Mouse (Mus musculus) limb, embryonic 10.5 days (tissue): Measurements from ENCODE around the gene Itgb3bp. TPM values are rescaled to one million over a fixed set of nuclear protein-coding genes. Genes with fewer than 3 reads are reported as not detected.

Experiments
- DNase-seq: peaks from one replicate; pipeline ENCODE4 v3.0.0-alpha.2; 2017; ENCODE audit warnings: low spot score
- H3K27ac ChIP-seq: fragments of 300-500 bp; sonication (generic); 2 replicates; pipeline ENCODE4 v1.5.1; 2016; ENCODE audit warnings: mild to moderate bottlenecking
- H3K27me3 ChIP-seq: fragments of 300-500 bp; sonication (generic); 2 replicates; pipeline ENCODE4 v1.6.1; 2016; ENCODE audit warnings: low read depth, mild to moderate bottlenecking; ENCODE audit not compliant: poor library complexity, severe bottlenecking
- H3K36me3 ChIP-seq: fragments of 300-500 bp; sonication (generic); 2 replicates; pipeline ENCODE4 v1.6.1; 2016; ENCODE audit warnings: mild to moderate bottlenecking, moderate library complexity
- H3K4me1 ChIP-seq: fragments of 300-500 bp; sonication (generic); 2 replicates; pipeline ENCODE4 v1.6.1; 2016
- H3K4me3 ChIP-seq: fragments of 300-500 bp; sonication (generic); 2 replicates; pipeline ENCODE4 v1.5.1; 2016; ENCODE audit warnings: mild to moderate bottlenecking, moderate library complexity
- H3K9me3 ChIP-seq: fragments of 300-500 bp; sonication (generic); replicated peaks from 2 replicates; pipeline ENCODE4 v1.6.1; 2016; ENCODE audit warnings: mild to moderate bottlenecking
- WGBS: fragments of 180-500 bp; shearing (Covaris S2); methylation state at CpG from one replicate; pipeline ENCODE4 v1.1.7; 2016; 5-methylcytosine and 5-hydroxymethylcytosine counted together
- polyA plus RNA-seq: library from polyadenylated mRNA; unstranded; fragments of >200 nt; fragmentation: Nextera tagmentation; extraction: Ambion mirVana; gene quantifications from 2 replicates; pipeline ENCODE4 v1.2.1, GENCODE M21; 2016

Gene Itgb3bp
- polyA plus RNA-seq, 1 experiment from 2014 or later = 50.0 TPM

GRCm38 (mm10) chr4:99947896-99948295, 18.3 kb upstream of the Itgb3bp start:
- H3K9me3 ChIP-seq = no peaks in the 10 kb centered on the region
- H3K36me3 ChIP-seq = no peaks in the 10 kb centered on the region
- H3K4me3 ChIP-seq = no peak overlapping the region
- H3K27ac ChIP-seq = no peak overlapping the region
- no peaks in the 10 kb centered on the region for H3K27me3 ChIP-seq
- WGBS = 89% methylated on average over 1 of the region's 1 CpGs
- no peak for DNase-seq
- no peaks in the 10 kb centered on the region for H3K4me1 ChIP-seq

DNA sequence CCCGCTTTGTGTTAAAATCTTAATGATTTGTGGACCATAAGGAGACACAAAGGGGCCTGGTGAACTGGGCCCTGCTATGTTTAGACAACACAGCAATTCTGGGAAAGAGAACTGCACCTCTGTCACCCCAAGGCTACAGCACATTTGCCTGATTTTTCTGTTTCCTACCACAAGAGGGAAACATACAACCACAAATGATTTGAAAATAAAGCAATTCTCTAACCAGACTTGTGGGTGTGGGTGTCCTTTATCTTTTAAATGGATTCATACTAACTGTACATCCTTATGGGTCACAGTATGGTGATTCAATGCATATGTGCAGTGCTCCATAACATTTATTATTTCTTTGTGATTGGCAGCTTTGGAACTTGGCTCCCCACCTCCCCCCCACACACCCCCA, 17.6 kb upstream of the Itgb3bp start:
- Histone ChIP-seq H3K36me3 (no peaks in the 10 kb centered on the region), H3K4me1 (no peaks in the 10 kb centered on the region), H3K9me3 (no peaks in the 10 kb centered on the region), H3K27me3 (no peaks in the 10 kb centered on the region), H3K4me3 (no peak overlapping the region), H3K27ac (no peak overlapping the region)
- WGBS = 68% methylated on average over 1 of the region's 1 CpGs
- no peak for DNase-seq

- WGBS = 94% methylated on average over 2 of the region's 2 CpGs
- Histone ChIP-seq H3K9me3 (no peaks in the 10 kb centered on the region), H3K4me1 (no peaks in the 10 kb centered on the region), H3K36me3 (no peaks in the 10 kb centered on the region), H3K4me3 (no peak overlapping the region), H3K27me3 (no peaks in the 10 kb centered on the region), H3K27ac (no peak overlapping the region)
- no peak for DNase-seq
Measured at GRCm38 (mm10) chr4:99946516-99946915, 16.9 kb upstream of the Itgb3bp start.

GRCm38 (mm10) chr4:99945011-99945410, 15.4 kb upstream of the Itgb3bp start:
- no peak overlapping the region for H3K4me3 ChIP-seq
- no peaks in the 10 kb centered on the region for H3K9me3 ChIP-seq
- WGBS = 92% methylated on average over 7 of the region's 7 CpGs
- H3K27ac ChIP-seq = no peak overlapping the region
- no peaks in the 10 kb centered on the region for H3K4me1 ChIP-seq
- H3K27me3 ChIP-seq = no peaks in the 10 kb centered on the region
- no peaks in the 10 kb centered on the region for H3K36me3 ChIP-seq
- no peak for DNase-seq

- H3K27me3 ChIP-seq = no peaks in the 10 kb centered on the region
- no peak overlapping the region for H3K4me3 ChIP-seq
- H3K36me3 ChIP-seq = no peaks in the 10 kb centered on the region
- 77% methylated on average over 2 of the region's 2 CpGs for WGBS
- DNase-seq = no peak
- H3K4me1 ChIP-seq = no peaks in the 10 kb centered on the region; the same call in 1 of the 2 replicates
- no peaks in the 10 kb centered on the region for H3K9me3 ChIP-seq
- no peak overlapping the region for H3K27ac ChIP-seq
Measured at GRCm38 (mm10) chr4:99944606-99945005, 15.0 kb upstream of the Itgb3bp start.

- no peaks in the 10 kb centered on the region for H3K27me3 ChIP-seq
- no peaks in the 10 kb centered on the region; the same call in 1 of the 2 replicates for H3K4me1 ChIP-seq
- WGBS = 77% methylated on average over 10 of the region's 10 CpGs
- no peak for DNase-seq
- H3K27ac ChIP-seq = no peak overlapping the region
- H3K9me3 ChIP-seq = no peaks in the 10 kb centered on the region
- no peaks in the 10 kb centered on the region for H3K36me3 ChIP-seq
- H3K4me3 ChIP-seq = no peak overlapping the region
Measured at GRCm38 (mm10) chr4:99941655-99942414, 12.2 kb upstream of the Itgb3bp start.

DNA sequence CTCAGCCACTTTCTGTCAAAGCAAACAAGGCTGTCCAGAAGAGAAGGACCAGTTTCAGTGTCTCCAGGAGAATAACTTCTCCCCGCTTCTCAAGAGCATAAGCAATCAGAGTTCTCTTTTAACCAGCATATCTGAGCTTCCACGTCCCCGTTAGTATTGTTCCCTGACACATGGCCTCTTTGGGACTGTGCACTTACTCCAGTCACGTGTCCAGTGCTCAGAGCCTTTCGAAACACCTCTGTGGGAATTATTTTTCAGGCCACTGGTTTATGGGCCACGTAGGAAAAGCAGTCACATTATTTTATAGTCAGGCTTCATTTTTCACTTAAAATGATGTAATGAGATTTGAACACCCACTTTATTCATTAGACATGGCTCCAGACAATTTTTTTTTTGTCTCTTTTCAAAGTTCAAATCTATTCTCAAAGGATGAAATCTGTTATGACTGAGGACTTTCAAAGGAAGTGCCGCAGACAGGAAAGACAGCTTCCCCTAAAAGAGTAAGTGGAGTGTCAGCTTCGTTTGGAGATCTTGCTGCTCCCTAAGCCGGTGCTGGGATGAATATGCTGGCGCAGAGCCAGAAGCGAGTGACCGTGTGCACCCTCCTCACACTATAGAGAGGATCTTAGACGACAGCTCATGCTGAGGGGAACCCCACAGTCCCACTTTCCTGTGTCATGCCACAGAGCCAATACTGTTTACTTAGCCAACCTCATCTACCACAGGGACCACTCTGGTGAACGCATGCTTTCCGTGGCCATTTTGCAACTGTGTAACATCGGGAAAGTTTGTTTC, 10.3 kb upstream of the Itgb3bp start:
- H3K36me3 ChIP-seq = no peaks in the 10 kb centered on the region
- no peak for DNase-seq
- no peaks in the 10 kb centered on the region for H3K27me3 ChIP-seq
- H3K9me3 ChIP-seq = no peaks in the 10 kb centered on the region
- H3K4me3 ChIP-seq = no peak overlapping the region
- H3K4me1 ChIP-seq = no peaks in the 10 kb centered on the region; the same call in 1 of the 2 replicates
- WGBS = 83% methylated on average over 16 of the region's 16 CpGs
- H3K27ac ChIP-seq = no peak overlapping the region

DNA sequence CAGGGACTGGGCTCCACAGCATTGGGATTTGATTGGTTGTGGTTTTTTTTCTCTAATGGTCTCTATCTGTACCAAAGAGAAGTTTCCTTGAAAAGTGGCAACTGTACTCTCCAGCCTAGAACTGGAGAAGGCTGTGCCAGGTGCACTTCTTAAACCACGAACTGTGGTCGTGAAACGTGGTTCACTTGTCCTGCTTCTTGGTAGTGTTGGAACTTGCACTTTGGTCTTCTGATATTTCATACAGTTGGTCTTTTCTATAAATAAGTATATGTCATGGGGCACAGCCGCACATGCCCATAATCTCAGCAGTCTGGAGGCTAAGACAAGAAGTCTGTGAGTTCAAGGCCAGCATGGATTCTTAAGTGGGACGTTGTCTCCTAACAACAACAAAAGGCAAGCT, 6.7 kb upstream of the Itgb3bp start:
- Histone ChIP-seq H3K4me1 (peaks cover 2% of the 10 kb centered on the region; the same call in 1 of the 2 replicates), H3K27me3 (0 out of 2 replicates have a peak, but pooled peaks cover 3% of the 10 kb centered on the region), H3K4me3 (no peak overlapping the region), H3K9me3 (no peaks in the 10 kb centered on the region), H3K27ac (no peak overlapping the region), H3K36me3 (no peaks in the 10 kb centered on the region)
- WGBS = 94% methylated on average over 5 of the region's 5 CpGs
- peak; percentile 7 for DNase-seq

GRCm38 (mm10) chr4:99934859-99935258, 5.2 kb upstream of the Itgb3bp start:
- no peak overlapping the region for H3K27ac ChIP-seq
- 0 out of 2 replicates have a peak, but pooled peaks cover 3% of the 10 kb centered on the region for H3K27me3 ChIP-seq
- H3K4me3 ChIP-seq = no peak overlapping the region
- WGBS = 96% methylated on average over 7 of the region's 7 CpGs
- DNase-seq = no peak
- H3K36me3 ChIP-seq = no peaks in the 10 kb centered on the region
- H3K9me3 ChIP-seq = no peaks in the 10 kb centered on the region
- H3K4me1 ChIP-seq = peaks cover 15% of the 10 kb centered on the region

GRCm38 (mm10) chr4:99931807-99932206, 2.2 kb upstream of the Itgb3bp start:
- Histone ChIP-seq H3K9me3 (no peaks in the 10 kb centered on the region), H3K4me1 (peaks cover 18% of the 10 kb centered on the region), H3K36me3 (no peaks in the 10 kb centered on the region), H3K27me3 (0 out of 2 replicates have a peak, but pooled peaks cover 3% of the 10 kb centered on the region), H3K4me3 (no peak overlapping the region), H3K27ac (no peak overlapping the region)
- no peak for DNase-seq
- WGBS = 88% methylated on average over 4 of the region's 4 CpGs

DNA sequence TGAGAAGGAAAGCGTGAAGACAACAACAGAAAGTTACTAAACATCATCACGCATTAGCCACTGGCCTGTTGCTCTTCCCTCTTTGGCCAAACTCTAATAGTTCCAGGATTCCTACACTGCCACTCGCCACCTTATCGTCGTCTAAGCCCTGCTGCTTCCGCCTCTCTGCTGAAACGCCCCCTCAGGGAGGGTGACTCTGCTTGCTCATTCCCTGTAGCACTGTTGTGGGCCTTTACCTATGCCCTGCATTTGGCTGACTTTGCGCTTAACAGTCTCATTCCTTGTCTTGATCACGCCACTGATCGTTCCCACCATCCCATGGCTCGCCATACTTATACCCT, 1.6 kb upstream of the Itgb3bp start:
- Histone ChIP-seq H3K9me3 (no peaks in the 10 kb centered on the region), H3K4me1 (peaks cover 18% of the 10 kb centered on the region), H3K27me3 (0 out of 2 replicates have a peak, but pooled peaks cover 3% of the 10 kb centered on the region), H3K27ac (no peak overlapping the region), H3K4me3 (no peak overlapping the region), H3K36me3 (no peaks in the 10 kb centered on the region)
- DNase-seq = no peak
- WGBS = 74% methylated on average over 11 of the region's 11 CpGs

DNA sequence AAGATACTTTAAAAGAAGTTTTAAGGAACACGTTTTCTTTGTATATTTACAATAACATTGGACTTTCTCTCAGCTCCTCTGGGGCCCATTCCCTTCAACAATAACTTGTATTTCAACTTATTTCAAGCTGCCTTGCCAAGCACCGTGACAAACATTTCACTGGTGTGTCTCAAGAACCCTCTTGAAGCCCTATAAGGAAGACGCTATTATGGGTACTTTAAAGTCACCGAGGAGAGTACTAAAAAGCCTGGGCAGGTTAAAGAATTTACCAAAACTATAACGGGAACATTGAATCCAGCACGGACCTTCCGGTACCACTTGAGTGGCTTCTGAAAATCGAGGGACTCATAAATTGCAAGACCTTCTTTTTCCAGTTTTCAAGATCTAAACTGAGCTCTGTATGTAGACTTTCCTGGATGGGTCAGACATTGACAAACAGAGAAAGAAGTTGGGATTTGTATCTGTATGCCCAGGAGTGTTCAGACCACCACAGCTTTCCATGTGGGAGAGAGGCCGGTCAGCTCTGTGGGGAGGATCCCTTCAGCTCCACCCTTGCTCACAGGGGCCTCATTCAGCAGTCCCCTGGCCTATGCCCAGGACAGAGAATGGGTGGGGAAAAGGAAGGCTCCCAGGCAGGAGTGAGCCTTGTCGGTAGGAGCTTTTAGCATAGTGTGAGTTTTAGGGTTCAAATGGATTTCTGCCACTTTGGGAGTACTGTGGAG, 1.1 kb upstream of the Itgb3bp start:
- Histone ChIP-seq H3K27me3 (0 out of 2 replicates have a peak, but pooled peaks cover 3% of the 10 kb centered on the region), H3K4me1 (peaks cover 18% of the 10 kb centered on the region), H3K9me3 (no peaks in the 10 kb centered on the region), H3K36me3 (no peaks in the 10 kb centered on the region), H3K4me3 (peak overlapping the region; percentile 73; the same call in 1 of the 2 replicates), H3K27ac (no peak overlapping the region)
- DNase-seq = no peak
- WGBS = 54% methylated on average over 10 of the region's 10 CpGs
